Mouse (Mus musculus): Measurements from ENCODE around the gene Nectin1. TPM values are rescaled to one million over a fixed set of nuclear protein-coding genes. Genes with fewer than 3 reads are reported as not detected.
A peak's percentile ranks its signal among the peaks of the same experiment; 100 is the strongest.

Nectin1 gene
- total RNA-seq, 2 experiments from 2014 or later, result 7.0 to 9.5 TPM

- intact Hi-C loops (cut with DNase I), result no loop called here
- DNase-seq, result peak; percentile 47 to 67
Measured at GRCm38 (mm10) chr9:43796841-43797740, 53.3 kb downstream of the Nectin1 start.

- intact Hi-C loops (cut with DNase I), result no loop called here
- no peak for DNase-seq
Measured at GRCm38 (mm10) chr9:43797746-43798145, 54.0 kb downstream of the Nectin1 start.

GRCm38 (mm10) chr9:43800525-43800924 is 56.7 kb downstream of the Nectin1 start:
- intact Hi-C loops (cut with DNase I), result loop anchor here (5.0 kb wide), 1 partner anchor 243 kb away; no protein-coding TSS in a partner anchor
- no peak for DNase-seq

GRCm38 (mm10) chr9:43801911-43802310 is 58.1 kb downstream of the Nectin1 start:
- DNase-seq, result peak; percentile 80 to 87
- intact Hi-C loops (cut with DNase I), result loop anchor here (1.0 to 5.0 kb wide), 3 partner anchors 59 to 462 kb away; partner anchors contain the start of gene Nectin1

DNA sequence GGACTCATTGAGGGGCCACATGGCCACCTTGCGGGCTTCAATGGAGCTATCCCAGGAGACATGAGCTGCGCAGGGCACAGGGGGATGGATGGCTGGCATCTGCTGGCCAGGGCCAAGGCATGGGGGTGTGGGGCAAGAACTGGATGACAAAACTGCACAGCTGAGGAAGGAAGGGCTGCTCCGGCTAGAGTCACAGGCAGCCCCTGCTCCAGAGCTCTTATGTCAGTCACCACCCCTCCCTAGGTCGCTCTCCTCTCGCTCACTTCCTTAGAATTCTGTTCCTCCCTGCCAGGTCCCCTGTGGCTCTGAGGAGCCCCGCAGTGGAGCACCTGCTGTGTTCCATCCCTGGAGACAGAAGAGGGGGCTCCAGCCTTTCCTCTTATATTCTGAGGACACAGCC is 63.8 kb downstream of the Nectin1 start:
- intact Hi-C loops (cut with DNase I), result no loop called here
- no peak for DNase-seq

DNA sequence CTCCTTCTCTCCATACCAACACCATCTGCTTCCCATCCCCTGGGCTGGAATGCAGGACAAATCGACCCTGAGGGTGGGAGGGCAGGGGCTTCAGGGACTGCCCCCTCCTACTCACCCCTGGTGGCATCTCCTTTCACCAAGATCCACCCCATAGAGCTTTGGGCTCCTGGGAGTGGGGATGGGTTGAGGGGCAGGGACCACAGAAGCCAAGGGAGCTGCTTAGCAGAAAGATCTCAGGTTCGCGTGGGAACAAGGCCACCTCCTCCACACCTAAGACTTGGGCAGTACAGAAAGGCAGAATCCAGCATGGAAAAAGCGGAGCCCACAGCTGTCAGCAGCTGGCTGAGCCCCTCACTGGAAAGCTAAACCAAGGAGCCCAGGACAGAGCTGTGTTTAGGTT is 64.3 kb downstream of the Nectin1 start:
- no peak for DNase-seq
- intact Hi-C loops (cut with DNase I), result no loop called here

DNA sequence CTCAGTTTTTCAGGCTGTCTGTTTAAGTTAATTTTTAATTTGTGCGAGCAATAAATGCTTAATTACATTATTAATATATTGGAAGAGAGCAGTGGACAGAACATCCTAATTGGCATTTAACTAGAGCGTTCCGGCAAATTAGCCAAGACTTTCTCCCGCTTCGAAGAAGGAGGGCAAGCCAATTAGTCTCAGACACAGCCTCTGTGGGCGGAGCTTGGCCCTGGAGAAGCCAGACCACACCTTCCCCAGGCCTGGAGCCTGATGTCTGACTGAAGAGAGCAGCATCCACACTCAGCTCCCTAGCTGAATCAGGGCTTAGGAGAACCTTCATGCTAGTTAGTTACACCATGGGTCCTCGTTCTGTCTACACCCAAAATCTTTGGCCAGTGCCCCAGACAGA is 64.8 kb downstream of the Nectin1 start:
- peak; percentile 24 to 36 for DNase-seq
- intact Hi-C loops (cut with DNase I), result no loop called here

GRCm38 (mm10) chr9:43813156-43813555 is 69.4 kb downstream of the Nectin1 start:
- DNase-seq, result no peak
- intact Hi-C loops (cut with DNase I), result no loop called here

DNA sequence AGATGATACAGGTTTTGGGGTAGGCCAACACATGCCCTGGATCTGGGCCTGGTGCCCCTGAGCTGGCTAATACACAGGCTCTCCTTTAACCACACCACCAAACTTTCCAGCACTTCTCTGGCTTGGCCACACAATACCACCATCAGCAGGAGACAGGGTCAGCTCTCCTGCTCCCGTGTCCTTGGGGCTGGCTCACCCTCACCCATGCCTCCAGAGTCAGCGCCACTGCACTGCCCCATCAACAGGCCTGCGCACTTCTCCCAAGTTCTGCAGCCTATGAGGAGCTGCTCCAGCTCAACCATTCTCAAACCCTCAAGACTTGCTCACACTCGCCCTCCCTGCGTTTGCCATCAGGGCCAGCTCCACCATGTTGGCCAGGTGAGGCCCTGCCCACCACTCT is 78.4 kb downstream of the Nectin1 start:
- intact Hi-C loops (cut with DNase I), result no loop called here
- no peak for DNase-seq

DNA sequence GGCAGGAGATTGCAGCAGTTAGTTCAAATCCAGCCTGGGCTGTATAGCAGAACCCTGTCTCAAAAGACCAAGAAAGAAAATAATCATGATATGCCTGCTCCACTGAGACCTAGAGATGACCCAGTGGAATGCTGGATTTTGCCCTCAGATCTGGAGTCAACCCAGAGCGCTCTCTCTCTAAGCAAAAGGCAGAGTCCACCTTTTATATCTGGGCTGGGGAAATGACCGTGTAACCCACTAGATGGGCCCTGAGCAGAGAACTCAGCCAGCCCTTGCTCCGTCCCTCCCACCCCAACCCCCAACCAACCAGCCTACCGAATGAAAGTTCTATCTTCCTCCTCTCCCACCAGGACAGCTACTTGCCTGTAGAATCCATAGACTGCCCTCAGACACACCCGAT is 81.4 kb downstream of the Nectin1 start:
- intact Hi-C loops (cut with DNase I), result no loop called here
- DNase-seq, result no peak

DNA sequence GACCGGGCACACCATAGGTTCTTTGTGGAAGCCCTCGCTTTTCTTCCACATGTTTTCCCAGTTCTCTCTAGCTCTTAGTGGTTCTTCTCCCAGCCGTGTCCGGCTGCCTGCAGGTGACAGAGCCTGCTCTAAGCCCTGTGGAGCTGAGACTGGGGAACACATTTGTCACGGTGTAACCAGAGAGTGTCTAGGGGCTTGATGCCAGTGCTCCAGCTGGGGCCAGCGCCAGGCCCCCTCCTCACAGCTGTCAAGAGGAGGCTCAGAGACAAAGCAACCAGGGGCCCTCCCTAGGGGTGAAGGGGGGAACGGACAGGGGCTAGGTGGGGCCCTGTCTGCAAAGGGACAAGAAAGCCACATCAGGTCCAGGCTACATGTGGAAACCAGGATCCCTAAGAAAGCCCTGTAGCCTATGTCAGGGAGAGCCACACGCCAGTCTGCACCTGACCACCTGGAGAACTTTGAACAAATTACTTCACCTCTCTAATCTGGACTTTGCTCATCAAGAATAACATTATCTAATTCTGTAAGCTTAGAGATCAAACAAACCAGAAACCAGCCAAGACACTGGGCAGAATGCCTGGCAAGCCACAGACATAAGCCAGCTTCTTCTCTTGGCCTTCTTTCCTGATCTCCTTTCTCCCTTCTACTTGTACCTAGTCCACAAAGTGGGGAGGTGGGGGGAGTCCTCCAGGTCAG is 82.9 kb downstream of the Nectin1 start:
- DNase-seq, result no peak
- intact Hi-C loops (cut with DNase I), result no loop called here

GRCm38 (mm10) chr9:43827593-43827992 is 83.8 kb downstream of the Nectin1 start:
- peak; percentile 38 to 55 for DNase-seq
- intact Hi-C loops (cut with DNase I), result no loop called here

DNA sequence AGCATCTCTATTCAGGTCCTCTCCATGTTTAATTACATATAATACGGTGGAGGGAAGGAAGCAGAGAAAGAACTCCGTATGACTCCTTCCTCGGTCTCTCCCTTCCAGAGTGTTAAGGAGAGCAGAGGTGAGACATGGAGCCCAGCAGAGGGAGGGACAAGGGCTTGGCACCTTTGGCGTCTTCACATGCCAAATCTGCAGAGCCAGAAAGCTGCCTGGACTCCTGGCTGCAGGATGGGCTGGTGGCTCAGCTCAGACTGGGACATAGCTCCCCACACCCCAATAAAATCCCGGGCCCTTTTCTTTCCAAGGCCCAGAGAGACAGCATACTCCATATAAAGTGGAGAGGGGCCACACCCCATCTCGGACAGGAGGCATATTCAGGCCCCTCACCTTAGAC is 85.2 kb downstream of the Nectin1 start:
- DNase-seq, result no peak
- intact Hi-C loops (cut with DNase I), result no loop called here

- DNase-seq, result no peak
- intact Hi-C loops (cut with DNase I), result no loop called here
Measured at GRCm38 (mm10) chr9:43833232-43833631, 89.4 kb downstream of the Nectin1 start.

DNA sequence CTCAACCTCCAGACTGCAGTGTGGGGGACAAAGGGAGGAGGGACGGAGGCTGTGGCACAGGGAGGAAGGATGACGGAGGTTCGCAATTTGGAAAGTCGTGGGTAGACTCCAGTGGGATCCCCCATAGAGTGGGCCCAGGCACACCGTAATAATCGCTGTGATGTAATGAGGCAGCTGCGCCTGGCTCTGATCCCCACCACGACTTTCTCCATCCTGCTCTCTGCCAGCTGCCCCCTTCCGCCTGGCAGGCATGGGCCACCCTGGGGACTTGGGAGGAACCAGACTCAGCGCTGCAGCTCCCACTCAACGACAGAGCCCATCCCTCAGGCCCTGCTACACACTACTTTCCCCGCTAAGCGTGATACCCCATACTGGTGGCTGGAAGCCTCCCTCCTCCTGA is 90.5 kb downstream of the Nectin1 start:
- no peak for DNase-seq
- intact Hi-C loops (cut with DNase I), result no loop called here

DNA sequence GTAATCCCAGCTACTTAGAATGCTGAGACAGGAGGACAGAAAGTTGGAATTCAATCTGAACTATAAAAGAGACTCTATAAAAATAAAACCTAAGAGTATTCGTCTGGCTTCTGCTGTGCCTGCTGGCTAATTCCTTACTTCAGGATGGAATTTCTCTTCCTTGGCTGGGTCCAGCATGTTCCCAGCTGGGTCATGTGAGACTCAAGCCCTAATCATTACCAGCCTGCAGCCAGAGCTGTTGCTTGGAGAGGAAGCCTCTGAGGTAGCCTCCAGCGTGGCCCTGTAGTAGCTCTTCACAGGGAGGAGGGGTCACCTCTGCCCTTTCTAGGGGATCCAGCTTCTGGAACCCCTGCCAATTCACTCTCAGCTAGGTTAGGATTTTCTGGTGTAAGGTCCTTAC is 94.8 kb downstream of the Nectin1 start:
- peak; percentile 12 to 20 for DNase-seq
- intact Hi-C loops (cut with DNase I), result no loop called here

GRCm38 (mm10) chr9:43842921-43843577 is 99.3 kb downstream of the Nectin1 start:
- intact Hi-C loops (cut with DNase I), result no loop called here
- no peak for DNase-seq

DNA sequence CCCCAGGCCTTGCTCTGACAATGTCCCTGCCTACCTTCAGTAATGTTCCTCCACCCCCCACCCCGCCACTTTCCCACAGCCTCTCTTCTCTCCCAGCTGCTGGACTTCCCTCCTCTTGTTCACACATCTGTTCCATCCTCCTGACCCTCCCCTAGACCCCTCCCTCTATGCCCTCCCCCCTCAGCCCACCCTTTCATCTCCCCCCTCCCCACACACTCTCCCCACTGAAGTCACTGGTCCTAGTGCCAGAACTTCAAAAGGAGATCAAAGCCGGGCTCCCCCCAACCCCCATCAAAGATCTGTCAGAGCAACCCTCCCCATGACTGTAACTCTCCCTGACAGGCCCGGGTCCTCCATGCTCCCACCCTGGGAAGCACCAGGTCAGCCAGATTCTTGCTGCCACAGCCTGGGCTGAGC is 99.9 kb downstream of the Nectin1 start:
- intact Hi-C loops (cut with DNase I), result no loop called here
- no peak for DNase-seq

DNA sequence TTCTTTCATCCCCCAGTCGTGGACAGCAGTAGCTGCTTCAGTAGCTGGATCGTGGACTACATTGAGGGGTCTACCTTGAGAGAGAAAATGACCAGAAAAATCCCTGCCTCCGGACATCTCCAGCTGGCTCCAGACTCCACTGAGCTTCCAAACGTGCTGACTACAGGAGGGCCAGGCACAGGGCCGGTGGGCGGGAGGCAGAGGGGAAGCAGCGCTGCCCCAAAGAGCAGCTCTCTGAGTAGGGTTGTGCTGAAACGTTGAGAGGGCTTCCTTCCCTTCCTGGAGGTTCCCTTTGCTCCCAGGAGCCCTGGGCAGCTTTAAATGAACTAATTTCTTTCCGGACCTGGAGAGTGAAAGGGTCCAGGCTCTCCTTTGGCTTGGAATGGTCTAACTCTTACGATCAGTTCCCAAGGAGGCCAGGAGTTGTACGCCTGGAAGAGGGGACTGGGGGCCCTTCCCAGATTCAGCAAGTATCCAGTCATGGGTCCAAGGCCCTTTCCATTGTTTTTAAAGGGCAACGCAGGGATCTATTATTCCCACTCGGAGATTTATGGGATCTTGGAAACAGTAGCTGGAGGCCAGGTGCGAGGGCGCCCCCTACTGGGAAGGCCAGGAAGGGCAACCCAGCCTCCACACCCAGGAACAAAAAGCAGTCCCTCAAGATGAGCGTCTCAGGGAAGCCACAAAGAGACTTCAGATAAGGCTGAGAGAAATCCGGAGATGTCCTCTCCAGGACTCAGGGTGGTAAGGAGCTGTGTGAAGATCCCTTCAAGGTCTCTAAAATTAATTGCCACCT is 102.1 kb downstream of the Nectin1 start:
- intact Hi-C loops (cut with DNase I), result no loop called here
- DNase-seq, result peak; percentile 29 to 61

GRCm38 (mm10) chr9:43847861-43848260 is 104.1 kb downstream of the Nectin1 start:
- DNase-seq, result no peak
- intact Hi-C loops (cut with DNase I), result no loop called here

GRCm38 (mm10) chr9:43850281-43850680 is 106.5 kb downstream of the Nectin1 start:
- no peak for DNase-seq
- intact Hi-C loops (cut with DNase I), result no loop called here

Data from heart, postnatal 10 days (tissue).